Mouse (Mus musculus) common myeloid progenitor, adult 5-6 weeks (primary cell): Measurements from ENCODE around the gene Hydin. TPM values are rescaled to one million over a fixed set of nuclear protein-coding genes. Genes with fewer than 3 reads are reported as not detected.
A peak's percentile ranks its signal among the peaks of the same experiment; 100 is the strongest.

ENCODE experiments used
- ATAC-seq: replicated peaks from 2 replicates; pipeline ENCODE4 v1.8.0; 2016; ENCODE audit warnings: low read depth, mild to moderate bottlenecking, moderate TSS enrichment, inconsistent platforms; ENCODE audit not compliant: poor library complexity, severe bottlenecking
- total RNA-seq: library from RNA; stranded (forward); fragments of 200-1000, 187-1606 nt; gene quantifications from 2 replicates; pipeline ENCODE4 v1.2.3, GENCODE M21; 2017

Hydin gene
- total RNA-seq, 1 experiment from 2014 or later: not detected

DNA sequence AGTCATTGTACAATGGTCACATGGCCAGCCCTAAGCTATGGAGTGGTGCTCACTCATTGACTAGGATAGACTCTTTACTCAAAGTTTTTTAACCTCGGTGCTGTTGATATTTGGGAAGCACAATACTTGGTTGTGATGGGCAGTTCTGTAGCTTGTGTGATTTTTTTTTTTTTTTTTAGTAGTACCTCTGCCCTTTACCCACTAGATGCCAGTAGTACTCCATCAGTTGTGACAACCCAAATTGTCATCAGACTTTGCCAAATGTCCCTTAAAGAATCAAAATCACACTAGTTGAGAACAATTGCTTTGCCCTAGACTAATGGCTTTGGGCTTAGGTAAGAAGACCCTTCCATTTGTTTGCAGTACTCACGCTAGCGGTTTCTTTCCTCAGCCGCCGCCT lies 353.1 kb downstream of the Hydin start:
- peak; percentile 20; the same call in 1 of the 2 replicates for ATAC-seq

GRCm38 (mm10) chr8:110626431-110626830 lies 359.7 kb downstream of the Hydin start:
- no peak for ATAC-seq

- peak; percentile 54 for ATAC-seq
Measured at GRCm38 (mm10) chr8:110629245-110630063, 362.7 kb downstream of the Hydin start.

DNA sequence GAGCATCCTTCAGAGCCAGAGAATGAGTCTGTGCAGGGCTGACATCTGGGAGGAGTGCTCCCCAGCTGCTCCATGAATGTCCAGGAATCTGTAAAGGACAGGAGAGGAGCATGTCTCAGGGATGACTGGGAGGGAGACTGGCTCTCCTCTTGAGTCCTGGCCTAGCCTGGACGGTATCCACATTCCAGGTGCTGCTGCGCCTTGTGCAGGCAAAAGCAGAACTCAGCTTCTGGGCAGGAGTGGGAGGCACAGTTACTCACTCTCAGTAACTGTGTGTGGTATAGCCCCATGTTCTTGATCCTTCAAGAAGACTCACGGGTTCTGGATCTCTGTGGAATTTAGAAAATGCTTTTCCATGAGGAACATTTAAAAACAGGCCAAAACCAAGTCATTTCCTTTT lies 363.3 kb downstream of the Hydin start:
- ATAC-seq: no peak

- ATAC-seq: no peak
Measured at GRCm38 (mm10) chr8:110630571-110631071, 363.8 kb downstream of the Hydin start.

- no peak for ATAC-seq
Measured at GRCm38 (mm10) chr8:110631201-110631600, 364.4 kb downstream of the Hydin start.

DNA sequence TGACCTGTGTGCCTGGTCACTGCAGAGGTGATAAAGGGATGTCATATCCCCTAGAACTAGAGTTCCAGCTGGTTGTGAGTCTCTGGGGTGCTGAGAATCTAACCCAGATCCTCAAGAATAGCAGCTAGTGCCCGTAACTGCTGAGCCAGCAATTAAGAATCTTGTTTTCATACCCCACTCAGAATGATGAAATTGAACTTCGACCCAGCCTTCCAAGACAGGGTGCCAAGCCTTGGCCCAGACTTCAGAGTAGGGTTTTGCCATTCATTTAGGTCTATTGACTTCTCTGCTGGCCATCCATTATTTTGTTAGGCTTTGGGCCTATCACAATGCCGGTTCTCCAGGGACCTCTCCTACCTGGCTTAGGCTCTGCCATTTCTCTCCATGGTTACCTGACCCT lies 367.0 kb downstream of the Hydin start:
- no peak for ATAC-seq

- ATAC-seq: no peak
Measured at GRCm38 (mm10) chr8:110636182-110636581, 369.4 kb downstream of the Hydin start.

DNA sequence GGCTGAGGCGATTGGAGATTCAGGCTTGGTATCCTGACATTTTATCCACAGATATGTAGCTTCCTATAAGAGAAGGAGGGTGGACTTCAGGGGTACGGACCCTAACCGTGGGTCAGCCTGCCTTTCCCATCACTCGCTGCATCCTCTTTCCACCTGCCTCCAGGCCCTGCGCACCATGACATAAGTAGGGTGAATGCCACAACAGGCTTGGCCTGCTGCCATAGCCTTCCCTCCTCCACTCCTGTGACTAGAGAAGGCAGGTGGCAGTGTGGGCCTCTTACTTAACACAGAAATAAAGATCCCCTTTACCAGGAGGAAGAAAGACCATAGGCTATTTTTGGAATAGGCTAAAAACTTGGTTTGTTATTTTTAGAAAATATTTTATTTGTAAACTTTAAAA lies 375.6 kb downstream of the Hydin start:
- no peak for ATAC-seq

DNA sequence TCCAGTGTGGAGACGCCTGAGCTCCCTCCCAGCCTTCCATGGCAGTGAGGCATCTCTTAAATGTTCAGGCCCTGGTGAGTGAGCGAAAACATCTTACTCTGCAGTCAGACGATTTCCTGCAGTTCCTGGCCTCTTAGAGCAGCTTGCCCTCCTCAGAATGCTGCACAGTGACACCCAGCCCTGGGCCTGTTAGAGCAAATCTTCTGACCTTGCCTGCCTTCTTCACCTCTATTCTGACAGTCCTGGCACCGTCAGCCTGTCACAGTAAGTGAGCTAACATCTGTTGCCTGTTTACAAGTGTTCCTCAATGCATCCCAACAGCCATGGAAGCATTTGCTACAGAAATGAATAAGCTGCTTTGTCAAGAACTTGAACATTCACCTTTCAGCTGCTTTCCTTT lies 376.4 kb downstream of the Hydin start:
- no peak for ATAC-seq

DNA sequence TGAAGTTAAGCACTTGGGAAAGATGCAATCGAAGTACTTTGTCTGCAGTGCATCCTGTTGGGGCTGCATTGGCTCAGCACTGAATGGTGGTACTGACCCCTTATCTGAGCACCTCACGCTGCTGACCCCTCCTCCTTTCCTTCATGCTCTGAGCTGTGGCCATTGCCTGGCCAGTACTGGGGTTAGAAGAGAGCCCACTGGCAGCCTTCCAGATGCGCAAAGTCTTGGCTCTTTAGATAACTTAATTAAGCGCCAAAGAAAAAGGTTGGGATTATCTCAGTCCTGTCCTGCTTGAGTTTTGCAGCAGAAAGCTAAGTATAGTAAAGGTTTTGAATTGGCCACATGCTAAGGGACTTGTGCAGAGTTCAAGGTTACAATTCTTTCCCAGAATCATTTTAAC lies 377.6 kb downstream of the Hydin start:
- ATAC-seq: no peak

DNA sequence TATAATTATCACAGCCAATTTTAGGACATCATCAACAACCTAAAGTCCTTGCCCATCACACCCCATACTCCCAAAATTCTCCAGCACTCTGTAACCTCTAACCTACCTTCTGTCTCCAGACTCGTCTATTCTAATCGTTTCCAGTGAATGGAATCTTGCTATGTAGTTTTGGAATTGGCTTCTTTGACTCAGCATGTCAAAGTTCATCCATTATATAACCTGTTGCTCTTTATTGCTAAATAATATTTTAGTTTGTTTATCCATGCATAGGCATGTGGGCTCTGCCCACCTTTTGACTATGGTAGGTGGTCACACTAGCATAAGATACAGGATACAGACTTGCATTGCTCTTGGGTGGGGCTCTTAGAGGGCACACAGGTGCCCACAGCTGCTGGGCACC lies 378.1 kb downstream of the Hydin start:
- no peak for ATAC-seq

DNA sequence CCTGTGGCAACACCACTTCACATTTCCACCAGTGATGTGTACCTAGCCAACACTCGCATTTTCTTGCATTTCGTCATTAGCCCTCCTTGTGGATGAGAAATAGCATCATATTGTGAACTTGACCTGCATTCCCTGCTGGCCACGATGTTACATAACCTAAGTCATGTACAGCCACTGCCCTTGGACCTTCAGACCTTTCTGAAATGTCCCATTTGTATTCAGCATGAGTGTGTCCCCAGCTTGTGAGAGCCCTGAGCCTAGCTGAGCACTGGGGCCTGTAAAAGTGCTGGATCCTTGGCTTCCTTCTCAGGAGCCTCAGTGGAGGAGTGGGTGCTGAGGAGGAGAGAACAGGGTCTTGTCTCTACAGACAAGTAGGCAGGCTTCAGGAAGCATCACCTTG lies 378.6 kb downstream of the Hydin start:
- no peak for ATAC-seq

DNA sequence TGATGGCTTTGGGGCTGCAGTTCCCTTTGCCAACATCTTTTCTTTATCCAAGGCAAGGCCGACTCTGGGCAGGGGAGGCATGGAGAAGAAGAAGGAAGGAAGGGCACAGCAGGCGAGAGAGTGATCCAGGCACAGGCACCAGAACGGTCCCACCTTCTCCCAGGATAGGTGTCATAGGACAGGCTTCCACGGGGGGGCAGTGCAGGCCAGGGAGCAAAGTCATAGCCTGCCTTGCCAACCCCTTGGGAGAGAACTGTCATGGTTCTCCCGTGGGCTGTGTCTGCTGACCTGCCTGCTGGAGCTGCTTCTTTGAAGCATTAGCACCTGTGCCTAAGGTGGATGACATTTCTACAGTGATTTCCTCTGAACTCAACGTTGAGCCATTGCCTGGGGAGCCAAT lies 379.3 kb downstream of the Hydin start:
- peak; percentile 93 for ATAC-seq

DNA sequence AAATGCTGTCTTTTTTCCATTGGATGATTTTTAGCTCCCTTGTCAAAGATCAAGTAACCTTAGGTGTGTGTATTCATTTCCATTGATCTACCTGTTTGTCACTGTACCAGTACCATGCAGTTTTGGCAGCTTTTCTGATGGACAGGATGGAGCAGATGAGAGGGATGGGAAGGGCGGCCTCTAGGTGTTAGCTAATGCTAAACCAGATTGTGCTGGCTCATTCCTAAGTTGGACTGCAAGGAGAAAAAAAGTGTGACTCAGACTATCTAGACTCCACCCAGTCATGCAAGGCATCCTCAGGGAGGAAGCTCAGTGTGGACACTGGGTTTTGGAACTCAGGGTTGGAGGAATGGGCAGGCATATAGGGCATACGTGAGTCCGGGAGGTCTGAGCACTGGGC lies 381.8 kb downstream of the Hydin start:
- no peak for ATAC-seq

DNA sequence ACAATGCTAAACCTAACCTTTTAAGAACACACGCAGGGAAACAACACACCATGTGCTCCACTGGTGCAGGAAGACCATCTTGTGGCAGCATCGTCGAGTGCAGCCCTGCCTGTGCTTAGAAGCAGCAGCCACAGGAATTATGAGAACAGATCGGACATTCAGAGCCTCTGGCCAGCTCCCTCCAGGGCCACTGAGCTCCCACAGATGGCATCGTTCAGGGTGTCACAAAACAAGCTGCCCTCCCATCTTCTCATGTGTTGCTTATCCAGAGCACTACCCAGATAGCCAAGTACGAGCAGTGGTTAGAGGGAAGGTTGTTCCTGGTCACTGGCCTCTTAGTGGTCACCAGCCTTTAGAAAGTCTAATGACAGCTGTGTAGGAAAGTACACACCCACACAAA lies 382.5 kb downstream of the Hydin start:
- no peak for ATAC-seq

- no peak for ATAC-seq
Measured at GRCm38 (mm10) chr8:110650838-110651237, 384.1 kb downstream of the Hydin start.

DNA sequence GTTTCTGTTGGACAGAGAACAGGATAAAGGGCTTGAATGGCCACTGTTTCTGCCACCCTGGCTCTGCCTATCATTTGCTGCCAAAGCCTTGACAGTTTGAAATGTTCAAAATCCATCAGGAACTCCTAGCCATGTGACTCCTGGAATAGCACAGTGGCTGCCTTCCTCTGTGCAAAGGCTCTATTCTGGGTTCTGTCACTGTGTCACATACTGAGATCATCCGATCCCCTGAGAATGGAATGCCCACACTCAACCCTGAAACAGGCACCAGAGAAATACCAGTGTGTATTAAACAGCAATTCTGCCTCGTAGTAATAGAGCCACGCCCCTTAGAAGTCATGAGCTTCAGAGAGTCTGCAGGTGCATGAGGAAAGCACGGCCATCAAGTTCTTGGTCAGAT lies 385.1 kb downstream of the Hydin start:
- no peak for ATAC-seq

- ATAC-seq: no peak
Measured at GRCm38 (mm10) chr8:110654075-110655060, 387.6 kb downstream of the Hydin start.

DNA sequence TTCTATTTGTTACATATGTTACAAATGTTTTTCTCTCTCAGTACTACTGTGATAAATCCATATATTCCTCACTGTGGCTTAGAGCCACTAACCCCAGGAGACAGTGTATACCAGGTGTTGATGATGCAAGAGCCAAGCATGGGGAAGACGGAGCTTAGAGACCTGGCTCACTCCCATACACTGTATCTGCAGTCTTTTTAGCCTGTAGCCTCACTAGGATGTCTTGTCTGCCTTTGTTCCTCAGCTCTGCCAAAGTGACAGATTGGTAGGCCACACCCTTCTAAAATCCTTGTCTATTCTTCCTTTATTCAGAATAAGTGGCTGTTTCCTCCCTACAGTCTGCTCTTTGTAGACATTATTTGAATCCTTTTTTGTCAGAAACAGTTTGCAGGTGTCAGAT lies 389.1 kb downstream of the Hydin start:
- ATAC-seq: no peak

DNA sequence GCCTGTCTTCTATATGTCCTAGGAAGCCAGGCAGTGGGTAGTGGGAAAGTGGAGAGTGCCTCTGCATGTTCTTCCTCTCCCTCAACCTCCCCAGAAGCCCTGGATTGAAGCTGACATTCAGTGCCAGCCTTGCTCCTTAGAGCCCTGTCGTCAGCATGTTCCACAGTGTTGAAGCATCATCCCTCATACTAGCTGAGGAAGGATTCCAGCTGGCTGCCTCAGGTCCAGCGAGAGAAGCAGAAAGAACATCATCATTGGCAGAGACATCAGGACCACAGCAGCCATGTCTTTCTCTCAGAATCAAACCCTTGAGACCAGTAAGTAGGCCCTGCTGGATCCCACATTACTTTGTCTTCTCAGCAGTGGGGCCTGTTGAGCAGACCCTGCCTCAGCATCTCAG lies 390.9 kb downstream of the Hydin start:
- no peak for ATAC-seq
